Mouse (Mus musculus) stomach, postnatal 0 days (tissue): ENCODE data around the gene Lmo1.

ENCODE experiments used
- CTCF ChIP-seq: IDR thresholded peaks from 2 replicates; pipeline ENCODE4 v1.5.1; 2016; ENCODE audit warnings: antibody characterized with exemption, low read depth, mild to moderate bottlenecking, moderate library complexity
- EP300 ChIP-seq: optimal IDR thresholded peaks from 2 replicates; pipeline ENCODE3; 2016; ENCODE audit warnings: antibody characterized with exemption

DNA sequence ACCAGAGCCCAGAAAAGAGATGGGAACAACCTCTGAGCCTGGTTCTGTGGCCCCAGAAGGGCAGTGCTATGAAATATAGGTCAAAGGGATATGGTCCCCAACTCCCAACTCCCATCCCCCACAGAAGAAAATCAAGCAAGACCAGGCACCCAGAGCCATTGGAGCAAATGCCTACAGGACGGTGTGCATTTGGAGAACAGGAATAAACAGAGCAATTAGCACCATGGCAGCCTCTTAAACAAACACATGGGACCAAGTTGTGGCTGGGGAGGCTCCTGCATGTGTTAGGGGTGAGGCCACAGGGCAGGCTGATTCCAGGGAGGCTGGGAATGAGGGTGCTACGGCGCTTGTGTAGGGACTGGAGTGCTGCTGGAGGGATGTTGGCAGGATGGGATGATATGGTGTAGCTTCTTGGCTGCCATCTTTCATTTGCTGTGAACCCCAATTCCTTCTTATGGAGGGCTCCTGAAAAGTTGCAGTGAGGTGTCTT, 22.2 kb upstream of the Lmo1 start:
- TF ChIP-seq CTCF: no peak
- TF ChIP-seq EP300: no peak
